Mouse (Mus musculus): Measurements from ENCODE around the gene Gripap1. TPM values are rescaled to one million over a fixed set of nuclear protein-coding genes. Genes with fewer than 3 reads are reported as not detected.
A peak's percentile ranks its signal among the peaks of the same experiment; 100 is the strongest.

Gene Gripap1
- polyA plus RNA-seq, 1 experiment from 2014 or later: 27.7 TPM

- Histone ChIP-seq H3K27ac (ENCODE audit: low read length) (no peak overlapping the region), H3K27me3 (ENCODE audit: control insufficient read depth, insufficient read depth, low read depth, low read length) (no peaks in the 10 kb centered on the region), H3K4me2 (ENCODE audit: low read depth, low read length) (no peak overlapping the region), H3K4me1 (ENCODE audit: control insufficient read depth, low read depth, low read length) (peaks cover 13% of the 10 kb centered on the region), H3K36me3 (ENCODE audit: control insufficient read depth, insufficient read depth) (peaks cover 3% of the 10 kb centered on the region; the same call in 1 of the 2 replicates), H3K4me3 (ENCODE audit: low read depth, low read length) (no peak overlapping the region), H3K9me3 (replicated peaks; ENCODE audit: control insufficient read depth, low read length) (no peaks in the 10 kb centered on the region), H3K9ac (ENCODE audit: low read depth, low read length) (no peak overlapping the region)
- 59% methylated on average over 9 of the region's 9 CpGs for WGBS (ENCODE audit: insufficient replicate concordance)
- ATAC-seq (ENCODE audit: low read depth): no peak
These were observed 13.9 kb upstream of the Gripap1 start for GRCm38 (mm10) chrX:7775501-7776205.

- Histone ChIP-seq H3K27ac (ENCODE audit: low read length) (peak overlapping the region; percentile 59), H3K4me3 (ENCODE audit: low read depth, low read length) (no peak overlapping the region), H3K36me3 (ENCODE audit: control insufficient read depth, insufficient read depth) (0 out of 2 replicates have a peak, but pooled peaks cover 3% of the 10 kb centered on the region), H3K9ac (ENCODE audit: low read depth, low read length) (no peak overlapping the region), H3K4me1 (ENCODE audit: control insufficient read depth, low read depth, low read length) (peaks cover 13% of the 10 kb centered on the region), H3K9me3 (replicated peaks; ENCODE audit: control insufficient read depth, low read length) (no peaks in the 10 kb centered on the region), H3K4me2 (ENCODE audit: low read depth, low read length) (no peak overlapping the region), H3K27me3 (ENCODE audit: control insufficient read depth, insufficient read depth, low read depth, low read length) (no peaks in the 10 kb centered on the region)
- peak; percentile 36 for ATAC-seq (ENCODE audit: low read depth)
- 35% methylated on average over 8 of the region's 8 CpGs for WGBS (ENCODE audit: insufficient replicate concordance)
These were observed 13.1 kb upstream of the Gripap1 start for GRCm38 (mm10) chrX:7776329-7777082.

- peak; percentile 93 for ATAC-seq (ENCODE audit: low read depth)
- no peak overlapping the region; the same call in 1 of the 2 replicates for H3K4me3 ChIP-seq (ENCODE audit: low read depth, low read length)
- H3K9me3 ChIP-seq (replicated peaks; ENCODE audit: control insufficient read depth, low read length): no peaks in the 10 kb centered on the region
- 37% methylated on average over 7 of the region's 7 CpGs for WGBS (ENCODE audit: insufficient replicate concordance)
- H3K27me3 ChIP-seq (ENCODE audit: control insufficient read depth, insufficient read depth, low read depth, low read length): no peaks in the 10 kb centered on the region
- 0 out of 2 replicates have a peak, but pooled peaks cover 3% of the 10 kb centered on the region for H3K36me3 ChIP-seq (ENCODE audit: control insufficient read depth, insufficient read depth)
- H3K27ac ChIP-seq (ENCODE audit: low read length): peak overlapping the region; percentile 85
- H3K4me1 ChIP-seq (ENCODE audit: control insufficient read depth, low read depth, low read length): peaks cover 13% of the 10 kb centered on the region
- peak overlapping the region; percentile 55 for H3K4me2 ChIP-seq (ENCODE audit: low read depth, low read length)
- H3K9ac ChIP-seq (ENCODE audit: low read depth, low read length): peak overlapping the region; percentile 2; the same call in 1 of the 2 replicates
These were observed 10.9 kb upstream of the Gripap1 start for GRCm38 (mm10) chrX:7778450-7779244.

GRCm38 (mm10) chrX:7779294-7779693 lies 10.3 kb upstream of the Gripap1 start:
- H3K36me3 ChIP-seq (ENCODE audit: control insufficient read depth, insufficient read depth): 0 out of 2 replicates have a peak, but pooled peaks cover under 1% of the 10 kb centered on the region
- no peaks in the 10 kb centered on the region for H3K9me3 ChIP-seq (replicated peaks; ENCODE audit: control insufficient read depth, low read length)
- H3K4me1 ChIP-seq (ENCODE audit: control insufficient read depth, low read depth, low read length): peaks cover 13% of the 10 kb centered on the region
- no peaks in the 10 kb centered on the region for H3K27me3 ChIP-seq (ENCODE audit: control insufficient read depth, insufficient read depth, low read depth, low read length)
- H3K4me2 ChIP-seq (ENCODE audit: low read depth, low read length): peak overlapping the region; percentile 55
- WGBS (ENCODE audit: insufficient replicate concordance): 17% methylated on average over 3 of the region's 3 CpGs
- H3K9ac ChIP-seq (ENCODE audit: low read depth, low read length): peak overlapping the region; percentile 0
- peak overlapping the region; percentile 15; the same call in 1 of the 2 replicates for H3K4me3 ChIP-seq (ENCODE audit: low read depth, low read length)
- peak overlapping the region; percentile 85 for H3K27ac ChIP-seq (ENCODE audit: low read length)
- ATAC-seq (ENCODE audit: low read depth): peak; percentile 65

GRCm38 (mm10) chrX:7782603-7783092 lies 6.9 kb upstream of the Gripap1 start:
- ATAC-seq (ENCODE audit: low read depth): no peak

GRCm38 (mm10) chrX:7790309-7790708 lies 744 bp downstream of the Gripap1 start:
- peak overlapping the region; percentile 78 for H3K4me3 ChIP-seq (ENCODE audit: low read depth, low read length)
- peak overlapping the region; percentile 74 for H3K9ac ChIP-seq (ENCODE audit: low read depth, low read length)
- no peaks in the 10 kb centered on the region; the same call in 1 of the 2 replicates for H3K36me3 ChIP-seq (ENCODE audit: control insufficient read depth, insufficient read depth)
- WGBS (ENCODE audit: insufficient replicate concordance): 24% methylated on average over 5 of the region's 5 CpGs
- H3K27ac ChIP-seq (ENCODE audit: low read length): peak overlapping the region; percentile 42; the same call in 1 of the 2 replicates
- H3K4me1 ChIP-seq (ENCODE audit: control insufficient read depth, low read depth, low read length): no peaks in the 10 kb centered on the region; the same call in 1 of the 2 replicates
- peak; percentile 47 for ATAC-seq (ENCODE audit: low read depth)
- H3K27me3 ChIP-seq (ENCODE audit: control insufficient read depth, insufficient read depth, low read depth, low read length): no peaks in the 10 kb centered on the region
- H3K4me2 ChIP-seq (ENCODE audit: low read depth, low read length): peak overlapping the region; percentile 67
- H3K9me3 ChIP-seq (replicated peaks; ENCODE audit: control insufficient read depth, low read length): no peaks in the 10 kb centered on the region

More at GRCm38 (mm10) chrX:7782603-7783092, 6.9 kb upstream of the Gripap1 start:
- Histone ChIP-seq H3K27me3 (ENCODE audit: control insufficient read depth, insufficient read depth, low read depth, low read length) (no peaks in the 10 kb centered on the region), H3K4me2 (ENCODE audit: low read depth, low read length) (no peak overlapping the region), H3K4me3 (ENCODE audit: low read depth, low read length) (no peak overlapping the region), H3K36me3 (ENCODE audit: control insufficient read depth, insufficient read depth) (no peaks in the 10 kb centered on the region), H3K4me1 (ENCODE audit: control insufficient read depth, low read depth, low read length) (peaks cover 13% of the 10 kb centered on the region), H3K9me3 (replicated peaks; ENCODE audit: control insufficient read depth, low read length) (no peaks in the 10 kb centered on the region), H3K9ac (ENCODE audit: low read depth, low read length) (no peak overlapping the region), H3K27ac (ENCODE audit: low read length) (no peak overlapping the region)
- 61% methylated on average over 4 of the region's 4 CpGs for WGBS (ENCODE audit: insufficient replicate concordance)

- Histone ChIP-seq H3K4me2 (ENCODE audit: low read depth, low read length) (no peak overlapping the region), H3K36me3 (ENCODE audit: control insufficient read depth, insufficient read depth) (no peaks in the 10 kb centered on the region; the same call in 1 of the 2 replicates), H3K9ac (ENCODE audit: low read depth, low read length) (no peak overlapping the region), H3K27ac (ENCODE audit: low read length) (no peak overlapping the region), H3K9me3 (replicated peaks; ENCODE audit: control insufficient read depth, low read length) (no peaks in the 10 kb centered on the region), H3K27me3 (ENCODE audit: control insufficient read depth, insufficient read depth, low read depth, low read length) (no peaks in the 10 kb centered on the region), H3K4me1 (ENCODE audit: control insufficient read depth, low read depth, low read length) (no peaks in the 10 kb centered on the region; the same call in 1 of the 2 replicates), H3K4me3 (ENCODE audit: low read depth, low read length) (no peak overlapping the region)
- 34% methylated on average over 3 of the region's 3 CpGs for WGBS (ENCODE audit: insufficient replicate concordance)
- ATAC-seq (ENCODE audit: low read depth): no peak
These were observed 3.8 kb downstream of the Gripap1 start for GRCm38 (mm10) chrX:7793361-7793760.

- Histone ChIP-seq H3K4me3 (ENCODE audit: low read depth, low read length) (no peak overlapping the region), H3K4me1 (ENCODE audit: control insufficient read depth, low read depth, low read length) (no peaks in the 10 kb centered on the region; the same call in 1 of the 2 replicates), H3K4me2 (ENCODE audit: low read depth, low read length) (no peak overlapping the region), H3K27ac (ENCODE audit: low read length) (no peak overlapping the region), H3K36me3 (ENCODE audit: control insufficient read depth, insufficient read depth) (peaks cover 4% of the 10 kb centered on the region), H3K9me3 (replicated peaks; ENCODE audit: control insufficient read depth, low read length) (no peaks in the 10 kb centered on the region), H3K9ac (ENCODE audit: low read depth, low read length) (no peak overlapping the region), H3K27me3 (ENCODE audit: control insufficient read depth, insufficient read depth, low read depth, low read length) (no peaks in the 10 kb centered on the region)
- ATAC-seq (ENCODE audit: low read depth): no peak
- WGBS (ENCODE audit: insufficient replicate concordance): 42% methylated on average over 7 of the region's 7 CpGs
These were observed 5.5 kb downstream of the Gripap1 start for GRCm38 (mm10) chrX:7795016-7795415.

Measured in liver, embryonic 16.5 days (tissue).